Mouse (Mus musculus): ENCODE results near the gene Polr2b. TPM values are rescaled to one million over a fixed set of nuclear protein-coding genes. Genes with fewer than 3 reads are reported as not detected.
A peak's percentile ranks its signal among the peaks of the same experiment; 100 is the strongest.

Polr2b gene
- polyA plus RNA-seq, 1 experiment from 2014 or later = 62.4 TPM

DNA sequence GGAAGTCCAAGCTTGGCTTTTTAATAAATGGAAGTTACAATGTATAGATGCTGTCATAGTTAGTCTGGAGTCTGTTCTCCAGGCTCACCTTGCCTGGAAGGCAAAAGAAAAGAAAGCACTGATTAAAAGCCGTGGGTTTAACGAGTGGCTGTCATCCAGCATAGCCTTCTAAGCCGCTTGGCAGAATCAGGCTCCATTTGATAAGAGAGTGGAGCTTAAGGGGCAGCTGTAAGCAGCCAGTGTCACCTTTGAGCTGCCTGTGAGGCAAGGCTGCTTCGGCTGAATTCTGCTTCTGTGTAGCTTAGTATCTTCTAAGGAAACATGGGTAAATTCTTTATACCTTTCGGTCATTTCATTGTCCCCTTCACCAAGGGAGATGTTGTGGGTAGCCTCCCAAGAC lies 23.0 kb upstream of the Polr2b start:
- no peaks in the 10 kb centered on the region for H3K27me3 ChIP-seq (ENCODE audit: control insufficient read depth, insufficient read depth, low read length)
- no peak overlapping the region for H3K9ac ChIP-seq (replicated peaks; ENCODE audit: low read depth, low read length)
- no peak for ATAC-seq (ENCODE audit: insufficient number of reproducible peaks, insufficient read depth, low FRiP score, low read depth)
- no peaks in the 10 kb centered on the region for H3K4me1 ChIP-seq (ENCODE audit: control insufficient read depth, insufficient read depth, low read length)
- WGBS = 89% methylated on average over 5 of the region's 5 CpGs
- H3K4me3 ChIP-seq (ENCODE audit: low read depth, low read length) = no peak overlapping the region
- peaks cover 29% of the 10 kb centered on the region for H3K36me3 ChIP-seq (ENCODE audit: control insufficient read depth, insufficient read depth, low read length)
- no peak overlapping the region for H3K27ac ChIP-seq (ENCODE audit: low read length)
- no peak overlapping the region for H3K4me2 ChIP-seq (replicated peaks; ENCODE audit: low read depth, low read length)
- H3K9me3 ChIP-seq (ENCODE audit: control insufficient read depth, low read depth, low read length) = no peaks in the 10 kb centered on the region

DNA sequence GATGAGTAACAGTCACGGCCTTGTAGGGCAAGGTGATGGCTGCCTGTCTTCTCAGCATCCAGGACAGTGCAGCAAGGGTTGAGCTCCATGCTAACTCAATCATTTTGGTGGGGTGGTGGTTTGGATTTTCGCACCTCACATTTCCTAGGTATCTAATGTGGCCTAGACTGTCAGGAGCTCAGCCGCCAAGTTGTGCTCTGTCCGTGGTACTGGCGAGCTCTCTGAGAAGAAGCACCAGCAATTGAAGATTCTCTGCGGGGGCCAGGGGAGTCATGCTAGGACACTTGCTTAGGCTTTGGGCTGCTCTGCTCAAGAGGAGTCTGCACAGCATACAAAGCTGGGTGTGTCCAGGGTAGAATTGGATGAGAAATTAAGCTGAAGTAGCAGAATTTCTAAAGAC lies 22.0 kb upstream of the Polr2b start:
- 85% methylated on average over 6 of the region's 6 CpGs for WGBS
- ATAC-seq (ENCODE audit: insufficient number of reproducible peaks, insufficient read depth, low FRiP score, low read depth) = no peak
- Histone ChIP-seq H3K9ac (replicated peaks; ENCODE audit: low read depth, low read length) (no peak overlapping the region), H3K36me3 (ENCODE audit: control insufficient read depth, insufficient read depth, low read length) (peaks cover 22% of the 10 kb centered on the region), H3K27me3 (ENCODE audit: control insufficient read depth, insufficient read depth, low read length) (no peaks in the 10 kb centered on the region), H3K4me2 (replicated peaks; ENCODE audit: low read depth, low read length) (no peak overlapping the region), H3K9me3 (ENCODE audit: control insufficient read depth, low read depth, low read length) (no peaks in the 10 kb centered on the region), H3K4me3 (ENCODE audit: low read depth, low read length) (no peak overlapping the region), H3K27ac (ENCODE audit: low read length) (no peak overlapping the region), H3K4me1 (ENCODE audit: control insufficient read depth, insufficient read depth, low read length) (no peaks in the 10 kb centered on the region)

GRCm38 (mm10) chr5:77289686-77290085 lies 20.3 kb upstream of the Polr2b start:
- no peak overlapping the region for H3K4me2 ChIP-seq (replicated peaks; ENCODE audit: low read depth, low read length)
- H3K27me3 ChIP-seq (ENCODE audit: control insufficient read depth, insufficient read depth, low read length) = no peaks in the 10 kb centered on the region
- no peak overlapping the region for H3K27ac ChIP-seq (ENCODE audit: low read length)
- H3K4me1 ChIP-seq (ENCODE audit: control insufficient read depth, insufficient read depth, low read length) = no peaks in the 10 kb centered on the region
- H3K36me3 ChIP-seq (ENCODE audit: control insufficient read depth, insufficient read depth, low read length) = peaks cover 28% of the 10 kb centered on the region
- no peak overlapping the region for H3K4me3 ChIP-seq (ENCODE audit: low read depth, low read length)
- no peak for ATAC-seq (ENCODE audit: insufficient number of reproducible peaks, insufficient read depth, low FRiP score, low read depth)
- WGBS = 71% methylated on average over 8 of the region's 8 CpGs
- H3K9me3 ChIP-seq (ENCODE audit: control insufficient read depth, low read depth, low read length) = no peaks in the 10 kb centered on the region
- no peak overlapping the region for H3K9ac ChIP-seq (replicated peaks; ENCODE audit: low read depth, low read length)

DNA sequence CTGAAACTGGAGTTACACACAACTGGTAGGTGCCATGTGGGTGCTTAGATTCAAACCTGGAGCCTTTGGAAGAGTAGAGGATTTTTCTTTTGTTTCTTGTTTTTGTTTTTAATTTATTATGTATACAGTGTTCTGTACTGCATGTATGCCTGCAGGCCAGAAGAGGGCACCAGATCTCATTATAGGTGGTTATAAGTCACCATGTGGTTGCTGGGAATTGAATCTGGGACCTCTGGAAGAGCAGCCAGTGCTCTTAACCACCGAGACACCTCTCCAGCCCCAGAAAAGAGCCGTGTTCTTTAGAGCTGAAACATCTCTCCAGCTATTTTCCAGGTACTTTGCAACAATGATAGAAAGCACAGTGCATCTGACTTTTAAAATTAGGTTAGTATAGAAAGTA lies 19.3 kb upstream of the Polr2b start:
- Histone ChIP-seq H3K27ac (ENCODE audit: low read length) (no peak overlapping the region), H3K4me1 (ENCODE audit: control insufficient read depth, insufficient read depth, low read length) (no peaks in the 10 kb centered on the region), H3K36me3 (ENCODE audit: control insufficient read depth, insufficient read depth, low read length) (peaks cover 25% of the 10 kb centered on the region), H3K27me3 (ENCODE audit: control insufficient read depth, insufficient read depth, low read length) (no peaks in the 10 kb centered on the region), H3K9ac (replicated peaks; ENCODE audit: low read depth, low read length) (no peak overlapping the region), H3K4me3 (ENCODE audit: low read depth, low read length) (no peak overlapping the region), H3K4me2 (replicated peaks; ENCODE audit: low read depth, low read length) (no peak overlapping the region), H3K9me3 (ENCODE audit: control insufficient read depth, low read depth, low read length) (no peaks in the 10 kb centered on the region)
- 91% methylated on average over 2 of the region's 2 CpGs for WGBS
- ATAC-seq (ENCODE audit: insufficient number of reproducible peaks, insufficient read depth, low FRiP score, low read depth) = no peak

DNA sequence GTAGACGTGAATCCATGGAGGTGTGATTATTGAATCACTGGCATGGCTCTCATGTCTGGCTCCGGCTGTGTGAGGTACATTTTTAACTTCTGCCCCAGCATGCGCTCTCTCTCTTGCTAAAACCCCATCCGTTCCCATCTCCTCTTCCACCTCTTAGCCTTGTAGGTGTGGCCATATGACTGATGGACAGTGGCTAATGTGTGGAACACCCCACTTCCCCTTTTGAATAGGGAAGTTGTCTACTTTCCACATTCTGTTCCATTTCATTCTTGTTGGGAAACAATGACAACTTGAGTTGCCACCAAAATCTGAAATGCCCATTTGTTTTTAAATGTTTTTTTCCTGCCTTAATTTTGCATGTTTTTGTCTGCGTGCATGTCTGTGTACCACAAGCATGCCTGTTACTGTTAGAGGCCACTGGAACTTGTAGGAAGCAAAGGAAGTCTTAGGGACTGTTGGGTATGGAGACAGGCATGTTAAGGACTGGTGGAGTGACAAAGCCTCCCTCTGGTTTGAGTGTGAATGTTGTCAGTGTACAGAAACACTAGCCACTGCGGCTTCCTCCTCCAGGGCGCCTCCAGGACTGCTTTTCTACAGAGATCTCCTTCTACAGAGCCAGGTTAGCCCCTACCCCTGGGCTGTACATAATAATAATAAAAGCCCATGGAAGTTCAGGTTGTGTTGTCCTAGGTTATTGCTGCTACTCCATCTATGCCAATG lies 17.0 kb upstream of the Polr2b start:
- Histone ChIP-seq H3K27me3 (ENCODE audit: control insufficient read depth, insufficient read depth, low read length) (no peaks in the 10 kb centered on the region), H3K27ac (ENCODE audit: low read length) (no peak overlapping the region), H3K4me2 (replicated peaks; ENCODE audit: low read depth, low read length) (no peak overlapping the region), H3K9me3 (ENCODE audit: control insufficient read depth, low read depth, low read length) (no peaks in the 10 kb centered on the region), H3K9ac (replicated peaks; ENCODE audit: low read depth, low read length) (no peak overlapping the region), H3K4me1 (ENCODE audit: control insufficient read depth, insufficient read depth, low read length) (no peaks in the 10 kb centered on the region), H3K36me3 (ENCODE audit: control insufficient read depth, insufficient read depth, low read length) (peaks cover 20% of the 10 kb centered on the region), H3K4me3 (ENCODE audit: low read depth, low read length) (no peak overlapping the region)
- ATAC-seq (ENCODE audit: insufficient number of reproducible peaks, insufficient read depth, low FRiP score, low read depth) = no peak
- 90% methylated on average over 7 of the region's 7 CpGs for WGBS

- H3K4me1 ChIP-seq (ENCODE audit: control insufficient read depth, insufficient read depth, low read length) = no peaks in the 10 kb centered on the region
- peaks cover 14% of the 10 kb centered on the region for H3K36me3 ChIP-seq (ENCODE audit: control insufficient read depth, insufficient read depth, low read length)
- 92% methylated on average over 2 of the region's 2 CpGs for WGBS
- no peak overlapping the region for H3K9ac ChIP-seq (replicated peaks; ENCODE audit: low read depth, low read length)
- no peak overlapping the region for H3K4me2 ChIP-seq (replicated peaks; ENCODE audit: low read depth, low read length)
- no peak overlapping the region for H3K27ac ChIP-seq (ENCODE audit: low read length)
- H3K27me3 ChIP-seq (ENCODE audit: control insufficient read depth, insufficient read depth, low read length) = no peaks in the 10 kb centered on the region
- no peak for ATAC-seq (ENCODE audit: insufficient number of reproducible peaks, insufficient read depth, low FRiP score, low read depth)
- no peaks in the 10 kb centered on the region for H3K9me3 ChIP-seq (ENCODE audit: control insufficient read depth, low read depth, low read length)
- no peak overlapping the region for H3K4me3 ChIP-seq (ENCODE audit: low read depth, low read length)
Measured at GRCm38 (mm10) chr5:77299486-77299885, 10.5 kb upstream of the Polr2b start.

DNA sequence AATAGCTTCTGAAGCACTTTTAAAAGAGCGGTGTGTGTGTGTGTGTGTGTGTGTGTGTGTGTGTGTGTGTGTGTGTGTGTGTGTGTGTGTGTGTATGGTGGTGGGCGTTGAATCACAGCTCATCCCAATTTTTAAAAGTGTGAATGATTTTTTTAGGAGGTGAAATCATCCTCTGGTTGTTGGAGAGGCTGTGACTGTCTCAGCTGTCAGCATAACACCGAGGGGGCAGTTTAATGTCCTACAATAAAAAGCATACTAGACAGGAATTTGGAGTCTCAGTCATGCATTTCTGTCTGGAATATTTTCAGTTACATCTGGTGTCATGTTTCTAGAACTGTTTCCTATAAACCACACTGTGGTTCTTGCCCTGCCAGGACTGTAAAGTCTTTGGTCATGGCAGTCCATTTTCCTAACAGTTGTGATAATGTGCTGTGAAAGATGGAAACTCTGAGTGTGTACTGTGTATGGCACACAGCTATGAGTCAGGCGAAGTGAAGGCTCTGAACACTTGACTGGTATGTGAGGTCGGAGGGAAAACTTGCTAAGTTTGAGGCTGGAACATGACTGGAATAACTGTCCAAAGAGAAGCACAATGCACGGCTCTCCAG lies 8.5 kb upstream of the Polr2b start:
- Histone ChIP-seq H3K9ac (replicated peaks; ENCODE audit: low read depth, low read length) (no peak overlapping the region), H3K4me1 (ENCODE audit: control insufficient read depth, insufficient read depth, low read length) (no peaks in the 10 kb centered on the region), H3K27me3 (ENCODE audit: control insufficient read depth, insufficient read depth, low read length) (no peaks in the 10 kb centered on the region), H3K4me3 (ENCODE audit: low read depth, low read length) (no peak overlapping the region), H3K27ac (ENCODE audit: low read length) (no peak overlapping the region), H3K36me3 (ENCODE audit: control insufficient read depth, insufficient read depth, low read length) (peaks cover 15% of the 10 kb centered on the region), H3K9me3 (ENCODE audit: control insufficient read depth, low read depth, low read length) (no peaks in the 10 kb centered on the region), H3K4me2 (replicated peaks; ENCODE audit: low read depth, low read length) (no peak overlapping the region)
- ATAC-seq (ENCODE audit: insufficient number of reproducible peaks, insufficient read depth, low FRiP score, low read depth) = no peak
- WGBS = 91% methylated on average over 6 of the region's 6 CpGs

DNA sequence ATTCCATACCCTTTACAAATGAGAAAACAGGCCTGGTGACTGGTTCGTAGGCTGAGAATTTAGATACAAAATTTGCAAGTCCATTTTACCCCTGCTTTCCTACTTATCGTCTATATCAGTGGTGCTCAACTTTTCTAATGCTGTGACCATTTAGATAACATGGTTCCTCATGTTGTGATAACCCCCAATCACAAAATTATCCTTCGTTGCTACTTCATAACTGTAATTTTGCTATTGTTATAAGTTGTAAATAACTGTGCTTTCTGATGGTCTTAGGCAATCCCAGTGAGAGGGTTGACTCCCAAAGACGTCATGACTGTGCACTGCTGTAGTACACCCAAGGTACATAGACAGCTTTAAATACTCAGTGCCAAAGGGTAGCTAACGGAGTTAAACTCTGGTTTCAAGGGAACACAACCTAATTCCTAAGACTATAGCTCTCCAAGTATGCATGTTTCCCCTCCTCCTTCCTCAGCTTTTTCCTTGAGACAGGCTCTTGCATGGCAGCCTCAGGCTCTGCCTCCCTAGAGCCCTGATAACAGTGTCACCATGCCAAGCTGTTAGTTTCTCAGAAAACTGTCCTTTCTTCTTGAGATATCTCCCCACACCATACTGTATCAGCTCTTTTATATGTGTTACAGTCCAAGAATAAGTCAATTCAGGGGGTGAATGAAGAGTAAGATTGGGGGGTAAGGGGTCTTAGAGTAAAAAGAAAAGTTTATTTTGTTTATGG lies 2.0 kb upstream of the Polr2b start:
- 78% methylated on average over 5 of the region's 5 CpGs for WGBS
- Histone ChIP-seq H3K9me3 (ENCODE audit: control insufficient read depth, low read depth, low read length) (no peaks in the 10 kb centered on the region), H3K4me1 (ENCODE audit: control insufficient read depth, insufficient read depth, low read length) (peaks cover 22% of the 10 kb centered on the region), H3K36me3 (ENCODE audit: control insufficient read depth, insufficient read depth, low read length) (peaks cover 17% of the 10 kb centered on the region), H3K27me3 (ENCODE audit: control insufficient read depth, insufficient read depth, low read length) (no peaks in the 10 kb centered on the region), H3K4me3 (ENCODE audit: low read depth, low read length) (peak overlapping the region; percentile 77), H3K9ac (replicated peaks; ENCODE audit: low read depth, low read length) (0 out of 2 replicates have a peak overlapping the region, but pooled peaks have one; percentile 87), H3K4me2 (replicated peaks; ENCODE audit: low read depth, low read length) (peak overlapping the region; percentile 85), H3K27ac (ENCODE audit: low read length) (no peak overlapping the region)
- ATAC-seq (ENCODE audit: insufficient number of reproducible peaks, insufficient read depth, low FRiP score, low read depth) = no peak

All from stomach, embryonic 14.5 days (tissue).